Mouse (Mus musculus) stomach, embryonic 14.5 days (tissue): ENCODE measurements around the gene Zfp619. TPM values are rescaled to one million over a fixed set of nuclear protein-coding genes. Genes with fewer than 3 reads are reported as not detected.
A peak's percentile ranks its signal among the peaks of the same experiment; 100 is the strongest.

Source experiments
- ATAC-seq: fragments of 200-750 bp; cut with Nextera tagmentation; 2 replicates; pipeline ENCODE4 v1.8.0; 2017; ENCODE audit warnings: low read depth, moderate TSS enrichment; ENCODE audit not compliant: insufficient number of reproducible peaks, insufficient read depth, low FRiP score
- H3K27ac ChIP-seq: fragments of 300-500 bp; sonication (generic); 2 replicates; pipeline ENCODE4 v1.5.1; 2014; ENCODE audit warnings: mild to moderate bottlenecking, low read length, moderate library complexity, mixed read lengths
- H3K27me3 ChIP-seq: fragments of 300-500 bp; sonication (generic); 2 replicates; pipeline ENCODE4 v1.6.1; 2014; ENCODE audit warnings: low read length, control low read depth, mixed read lengths; ENCODE audit not compliant: control insufficient read depth, insufficient read depth
- H3K36me3 ChIP-seq: fragments of 300-500 bp; sonication (generic); 2 replicates; pipeline ENCODE4 v1.6.1; 2014; ENCODE audit warnings: mild to moderate bottlenecking, control low read depth, low read length, moderate library complexity, mixed read lengths; ENCODE audit not compliant: control insufficient read depth, insufficient read depth
- H3K4me1 ChIP-seq: fragments of 300-500 bp; sonication (generic); 2 replicates; pipeline ENCODE4 v1.6.1; 2014; ENCODE audit warnings: low read length, control low read depth, mixed read lengths; ENCODE audit not compliant: control insufficient read depth, insufficient read depth
- H3K4me2 ChIP-seq: fragments of 300-500 bp; sonication (generic); replicated peaks from 2 replicates; pipeline ENCODE4 v1.6.1; 2014; ENCODE audit warnings: low read depth, low read length, control low read depth
- H3K4me3 ChIP-seq: fragments of 300-500 bp; sonication (generic); 2 replicates; pipeline ENCODE4 v1.5.1; 2014; ENCODE audit warnings: low read depth, low read length, control low read depth
- H3K9ac ChIP-seq: fragments of 300-500 bp; sonication (generic); replicated peaks from 2 replicates; pipeline ENCODE4 v1.6.1; 2014; ENCODE audit warnings: low read depth, mild to moderate bottlenecking, control low read depth, low read length, moderate library complexity, mixed read lengths
- H3K9me3 ChIP-seq: fragments of 300-500 bp; sonication (generic); 2 replicates; pipeline ENCODE4 v1.6.1; 2016; ENCODE audit warnings: low read depth, low read length, control low read depth; ENCODE audit not compliant: control insufficient read depth
- WGBS: fragments of 180-500 bp; shearing (Covaris S2); extraction: QIAGEN DNeasy Blood & Tissue Kit; methylation state at CpG from one replicate; pipeline ENCODE4 v1.1.7; 2014; 5-methylcytosine and 5-hydroxymethylcytosine counted together
- polyA plus RNA-seq: library from polyadenylated mRNA; unstranded; fragments of >200 nt; fragmentation: Nextera tagmentation; extraction: Ambion mirVana; gene quantifications from 2 replicates; pipeline ENCODE4 v1.2.1, GENCODE M21; 2014

Zfp619 gene
- polyA plus RNA-seq, 1 experiment from 2014 or later: 3.1 TPM

DNA sequence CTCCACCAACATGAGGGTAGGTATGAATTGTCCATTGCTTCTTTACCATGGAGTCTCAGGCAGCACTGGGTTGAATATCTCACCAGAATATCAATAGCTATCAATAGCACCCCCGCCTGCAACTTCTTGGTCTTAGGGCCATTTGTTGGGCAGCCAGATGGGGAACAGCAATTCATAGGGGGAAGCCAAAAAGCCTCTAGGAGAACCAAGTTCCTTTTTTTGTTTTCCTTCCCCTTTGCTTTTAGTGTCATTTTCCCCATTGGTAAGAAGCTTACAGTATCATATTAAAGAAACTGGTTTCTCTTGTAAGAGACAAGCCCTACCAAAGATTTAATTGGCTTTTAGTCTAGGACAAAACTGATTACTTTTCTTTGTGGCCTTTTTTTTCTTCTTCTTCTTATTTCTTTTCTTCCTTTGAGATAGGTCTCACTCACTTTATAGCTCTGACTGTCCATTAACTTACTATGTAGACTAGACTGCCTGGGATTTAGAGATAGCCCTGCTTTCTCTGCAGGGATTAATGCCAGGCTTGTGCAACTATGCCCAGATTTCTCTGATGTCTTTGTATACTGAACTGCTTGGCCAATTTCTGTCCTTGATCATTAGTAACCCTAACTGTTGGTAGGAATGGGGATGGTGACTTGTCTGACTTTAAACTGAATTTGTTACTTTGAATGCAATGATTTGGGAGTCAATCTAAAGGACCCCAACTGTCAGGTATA lies 6.3 kb downstream of the Zfp619 start:
- H3K27me3 ChIP-seq: no peaks in the 10 kb centered on the region
- no peaks in the 10 kb centered on the region for H3K36me3 ChIP-seq
- 92% methylated on average over 1 of the region's 1 CpGs for WGBS
- H3K4me1 ChIP-seq: no peaks in the 10 kb centered on the region
- H3K9me3 ChIP-seq: no peaks in the 10 kb centered on the region
- no peak for ATAC-seq
- H3K4me3 ChIP-seq: no peak overlapping the region
- no peak overlapping the region for H3K27ac ChIP-seq
- no peak overlapping the region for H3K4me2 ChIP-seq
- H3K9ac ChIP-seq: no peak overlapping the region

DNA sequence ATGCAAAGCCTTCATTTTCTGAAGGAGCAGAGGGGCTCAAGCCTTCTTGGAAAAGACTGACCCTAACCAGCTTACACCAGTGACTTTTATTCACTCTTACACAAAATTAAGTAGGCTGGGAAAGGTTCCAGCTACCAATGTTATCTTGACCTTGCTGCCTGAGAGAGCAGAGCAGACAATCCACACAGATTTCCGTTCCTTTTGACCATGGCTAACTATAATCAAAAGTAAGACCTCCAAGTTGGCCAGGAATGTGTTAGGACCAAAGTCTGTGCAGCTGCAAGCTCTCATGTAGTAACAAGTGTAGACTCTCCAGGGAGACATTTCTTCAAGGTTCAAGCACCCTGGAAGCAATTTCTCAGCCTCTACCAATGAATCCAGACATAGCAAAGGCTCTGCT lies 25.6 kb downstream of the Zfp619 start:
- Histone ChIP-seq H3K4me2 (no peak overlapping the region), H3K27me3 (no peaks in the 10 kb centered on the region), H3K9me3 (no peaks in the 10 kb centered on the region), H3K4me3 (no peak overlapping the region), H3K9ac (no peak overlapping the region), H3K4me1 (no peaks in the 10 kb centered on the region), H3K27ac (no peak overlapping the region), H3K36me3 (no peaks in the 10 kb centered on the region)
- WGBS: 65% methylated on average over 1 of the region's 1 CpGs
- ATAC-seq: no peak

GRCm38 (mm10) chr7:39544242-39545111 lies 26.9 kb downstream of the Zfp619 start:
- no peaks in the 10 kb centered on the region for H3K4me1 ChIP-seq
- H3K9ac ChIP-seq: peak overlapping the region; percentile 61
- H3K4me3 ChIP-seq: peak overlapping the region; percentile 63
- peak overlapping the region; percentile 93 for H3K27ac ChIP-seq
- peak; percentile 98 for ATAC-seq
- H3K9me3 ChIP-seq: no peaks in the 10 kb centered on the region
- WGBS: under 1% methylated on average over 42 of the region's 43 CpGs
- no peaks in the 10 kb centered on the region for H3K27me3 ChIP-seq
- peak overlapping the region; percentile 55 for H3K4me2 ChIP-seq
- no peaks in the 10 kb centered on the region for H3K36me3 ChIP-seq

DNA sequence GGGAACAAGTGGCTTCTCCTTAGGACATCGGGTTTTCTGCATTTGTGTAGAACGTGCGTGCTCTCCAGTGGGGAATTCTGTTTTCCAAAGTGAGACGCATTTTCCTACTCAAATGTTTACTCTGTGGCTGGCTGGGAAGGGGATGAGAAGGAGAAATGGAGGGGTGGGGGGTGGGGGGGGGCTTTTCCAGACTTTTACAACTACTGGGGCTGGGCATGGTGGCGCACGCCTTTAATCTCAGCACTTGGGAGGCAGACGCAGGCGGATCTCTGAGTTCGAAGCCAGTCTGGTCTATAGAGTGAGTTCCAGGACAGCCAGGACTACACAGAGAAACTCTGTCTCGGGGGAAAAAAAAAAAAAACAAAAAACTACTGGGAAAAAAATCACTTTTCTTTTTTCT lies 27.6 kb downstream of the Zfp619 start:
- Histone ChIP-seq H3K4me3 (peak overlapping the region; percentile 63), H3K27me3 (no peaks in the 10 kb centered on the region), H3K9me3 (no peaks in the 10 kb centered on the region), H3K4me1 (no peaks in the 10 kb centered on the region), H3K36me3 (no peaks in the 10 kb centered on the region), H3K9ac (peak overlapping the region; percentile 61), H3K4me2 (peak overlapping the region; percentile 55), H3K27ac (peak overlapping the region; percentile 93)
- no peak for ATAC-seq
- WGBS: 27% methylated on average over 10 of the region's 10 CpGs

GRCm38 (mm10) chr7:39549336-39549735 lies 31.8 kb downstream of the Zfp619 start:
- WGBS: 84% methylated on average over 2 of the region's 2 CpGs
- H3K4me1 ChIP-seq: no peaks in the 10 kb centered on the region
- no peak overlapping the region for H3K27ac ChIP-seq
- ATAC-seq: no peak
- no peak overlapping the region for H3K4me3 ChIP-seq
- H3K36me3 ChIP-seq: no peaks in the 10 kb centered on the region
- H3K27me3 ChIP-seq: no peaks in the 10 kb centered on the region
- H3K4me2 ChIP-seq: no peak overlapping the region
- H3K9me3 ChIP-seq: no peaks in the 10 kb centered on the region
- H3K9ac ChIP-seq: no peak overlapping the region

GRCm38 (mm10) chr7:39551976-39552891 lies 34.7 kb downstream of the Zfp619 start:
- peak; percentile 100 for ATAC-seq
- Histone ChIP-seq H3K4me1 (no peaks in the 10 kb centered on the region), H3K4me2 (peak overlapping the region; percentile 50), H3K27me3 (no peaks in the 10 kb centered on the region), H3K9me3 (no peaks in the 10 kb centered on the region), H3K36me3 (peaks cover 8% of the 10 kb centered on the region; the same call in 1 of the 2 replicates), H3K4me3 (peak overlapping the region; percentile 66), H3K27ac (peak overlapping the region; percentile 92), H3K9ac (peak overlapping the region; percentile 53)
- WGBS: 4% methylated on average over 44 of the region's 52 CpGs

- Histone ChIP-seq H3K9me3 (no peaks in the 10 kb centered on the region), H3K4me3 (peak overlapping the region; percentile 66), H3K27ac (peak overlapping the region; percentile 92), H3K36me3 (peaks cover 8% of the 10 kb centered on the region; the same call in 1 of the 2 replicates), H3K27me3 (no peaks in the 10 kb centered on the region), H3K4me2 (peak overlapping the region; percentile 50), H3K9ac (peak overlapping the region; percentile 30; the same call in 1 of the 2 replicates), H3K4me1 (no peaks in the 10 kb centered on the region)
- no peak for ATAC-seq
- 10% methylated on average over 5 of the region's 5 CpGs for WGBS
These were observed 35.4 kb downstream of the Zfp619 start for GRCm38 (mm10) chr7:39552993-39553392.

- H3K27me3 ChIP-seq: no peaks in the 10 kb centered on the region
- H3K4me3 ChIP-seq: no peak overlapping the region
- H3K9ac ChIP-seq: no peak overlapping the region
- H3K27ac ChIP-seq: no peak overlapping the region
- WGBS: 80% methylated on average over 4 of the region's 4 CpGs
- H3K4me1 ChIP-seq: no peaks in the 10 kb centered on the region
- peaks cover 8% of the 10 kb centered on the region; the same call in 1 of the 2 replicates for H3K36me3 ChIP-seq
- ATAC-seq: no peak
- H3K9me3 ChIP-seq: no peaks in the 10 kb centered on the region
- H3K4me2 ChIP-seq: peak overlapping the region; percentile 50; the same call in 1 of the 2 replicates
These were observed 36.3 kb downstream of the Zfp619 start for GRCm38 (mm10) chr7:39553871-39554270.
